Mouse (Mus musculus) Muller cell, postnatal 12 days (primary cell): ENCODE results near the gene Cers2.
"Not testable (repeated sequence)": the region's sequence is repeated elsewhere in the genome, so short reads cannot be mapped to it uniquely, and the experiment has no call there.

Experiments used
- DNase-seq: peaks from one replicate; pipeline ENCODE4 v3.0.0-alpha.2; 2015; ENCODE audit errors: inconsistent ontology term

The Cers2 gene

DNA sequence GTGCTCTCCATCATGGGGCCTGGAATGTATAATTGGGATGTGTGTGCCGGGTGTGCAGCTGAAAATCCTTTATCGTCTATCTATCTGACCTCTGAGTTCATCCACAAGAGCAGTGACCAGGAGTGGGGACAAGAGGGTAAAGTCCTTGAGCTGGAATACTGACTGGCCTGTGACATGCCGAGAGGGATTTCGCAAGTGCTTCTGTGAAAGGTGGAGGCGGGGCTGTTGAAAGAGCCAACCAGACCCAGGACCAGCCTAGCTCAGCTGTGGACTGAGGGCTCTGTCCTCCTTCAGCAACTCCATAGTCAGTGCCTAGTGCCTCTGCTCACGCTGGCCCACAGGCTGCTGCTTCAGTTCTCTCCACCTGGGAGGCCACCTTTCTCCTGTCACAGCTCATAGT, 4.0 kb downstream of the Cers2 start:
- peak; percentile 61 for DNase-seq

DNA sequence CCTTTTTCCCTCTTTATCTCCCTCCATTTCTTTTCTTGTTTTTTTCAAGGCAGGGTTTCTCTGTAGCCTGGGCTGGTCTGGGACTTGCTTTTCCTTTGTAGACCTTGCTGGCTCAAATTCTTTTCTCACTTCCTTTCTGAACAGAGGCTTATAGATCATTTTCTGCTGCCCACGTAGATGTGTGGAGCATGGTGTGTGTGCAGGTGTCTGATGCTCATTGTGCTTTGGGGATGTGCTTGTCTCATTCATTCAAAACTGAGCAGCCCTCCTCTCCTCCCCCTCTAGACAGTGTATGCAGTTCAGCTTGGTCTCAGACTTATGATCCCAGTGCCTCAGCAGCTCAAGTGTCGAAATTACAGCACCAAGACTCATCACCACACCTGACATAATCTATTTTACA, 4.5 kb downstream of the Cers2 start:
- no peak for DNase-seq

DNA sequence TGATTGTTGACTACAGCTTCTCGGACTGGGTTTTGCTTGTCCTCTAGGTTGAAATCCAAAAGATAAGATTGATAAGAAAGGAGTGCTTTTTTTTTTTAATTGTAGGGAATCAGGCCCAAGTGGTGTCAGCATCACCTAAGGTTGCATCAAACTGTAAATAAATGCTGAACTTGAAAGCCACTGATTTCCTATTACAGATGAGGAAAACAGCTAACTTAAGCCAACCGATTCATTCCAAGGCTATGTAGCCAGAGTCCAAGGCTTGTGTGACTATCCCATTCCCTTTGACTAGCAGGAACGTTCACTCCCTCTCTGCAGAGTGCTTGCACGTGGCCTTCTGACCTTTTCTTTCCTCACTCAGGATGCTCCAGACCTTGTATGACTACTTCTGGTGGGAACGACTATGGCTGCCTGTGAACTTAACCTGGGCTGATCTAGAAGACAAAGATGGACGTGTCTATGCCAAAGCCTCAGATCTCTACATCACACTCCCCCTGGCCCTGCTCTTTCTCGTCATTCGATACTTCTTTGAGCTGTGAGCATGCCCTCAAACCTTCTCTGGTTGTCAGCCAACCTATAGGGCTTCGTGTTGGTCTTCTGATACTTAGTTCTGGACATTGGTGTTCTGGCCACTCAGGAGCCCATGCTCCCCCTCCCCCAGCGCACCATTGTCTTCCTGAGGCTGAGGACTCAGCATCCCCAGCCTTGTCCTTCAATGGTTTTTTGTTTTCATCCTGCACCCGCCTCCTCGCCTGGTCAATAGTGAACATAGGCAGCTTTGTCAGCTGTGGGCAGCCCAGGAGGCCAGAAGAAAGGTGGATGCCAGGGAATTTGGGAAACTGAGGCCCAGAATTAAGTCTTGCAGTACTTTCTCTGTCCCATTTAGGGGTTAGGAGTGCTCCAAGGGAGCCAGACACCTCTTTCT, 5.4 kb downstream of the Cers2 start:
- no peak for DNase-seq

DNA sequence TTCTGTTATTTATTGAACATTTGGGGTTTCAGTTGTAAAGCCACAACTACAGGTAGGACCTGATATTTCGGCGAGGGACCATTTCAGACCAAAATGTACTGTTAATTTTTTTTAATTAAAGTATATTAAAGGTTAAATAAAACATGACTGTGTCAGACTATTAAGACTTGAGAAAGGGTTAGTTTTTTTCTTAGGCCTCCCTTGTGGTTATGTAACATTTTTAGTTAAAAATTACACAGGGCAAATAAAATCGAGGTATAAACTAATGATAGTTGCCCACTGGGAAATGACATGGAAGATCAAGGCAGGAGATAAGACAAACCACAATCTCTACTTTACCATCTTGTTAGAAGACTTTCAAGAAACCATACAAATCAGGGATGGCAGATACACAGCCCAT, 8.8 kb downstream of the Cers2 start:
- DNase-seq, result no peak

DNA sequence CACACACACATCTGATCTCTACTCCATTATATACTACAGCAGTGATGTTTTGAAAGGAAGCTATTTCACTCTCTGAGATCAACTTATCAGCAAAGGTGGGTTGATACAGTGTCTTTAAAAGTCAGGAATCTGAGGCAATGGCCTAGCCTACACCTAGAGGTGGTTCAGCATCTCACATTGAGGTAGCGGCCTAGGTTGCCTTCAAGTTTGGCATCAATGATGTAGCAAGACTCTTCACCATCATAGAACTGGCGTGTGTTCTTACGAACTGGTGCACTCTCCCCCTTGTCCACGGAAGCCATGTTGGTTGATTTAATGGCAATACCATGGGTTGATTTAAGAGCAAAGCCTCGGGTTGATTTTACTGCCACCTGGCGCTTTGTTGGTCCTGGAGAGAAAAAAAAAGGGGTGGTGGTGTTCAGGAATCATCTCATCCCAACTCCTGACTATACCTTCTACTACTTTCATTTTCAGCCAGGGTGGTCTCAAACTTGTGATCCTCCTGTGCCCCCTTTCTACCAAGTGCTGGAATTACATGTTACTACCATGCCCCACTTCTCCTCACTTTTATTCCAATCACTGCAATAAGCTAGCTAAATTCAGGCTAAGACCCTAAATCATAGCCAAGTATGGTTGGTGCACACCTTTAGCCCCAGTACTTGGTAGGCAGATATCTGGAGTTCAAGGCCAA, 10.0 kb downstream of the Cers2 start:
- no peak for DNase-seq

DNA sequence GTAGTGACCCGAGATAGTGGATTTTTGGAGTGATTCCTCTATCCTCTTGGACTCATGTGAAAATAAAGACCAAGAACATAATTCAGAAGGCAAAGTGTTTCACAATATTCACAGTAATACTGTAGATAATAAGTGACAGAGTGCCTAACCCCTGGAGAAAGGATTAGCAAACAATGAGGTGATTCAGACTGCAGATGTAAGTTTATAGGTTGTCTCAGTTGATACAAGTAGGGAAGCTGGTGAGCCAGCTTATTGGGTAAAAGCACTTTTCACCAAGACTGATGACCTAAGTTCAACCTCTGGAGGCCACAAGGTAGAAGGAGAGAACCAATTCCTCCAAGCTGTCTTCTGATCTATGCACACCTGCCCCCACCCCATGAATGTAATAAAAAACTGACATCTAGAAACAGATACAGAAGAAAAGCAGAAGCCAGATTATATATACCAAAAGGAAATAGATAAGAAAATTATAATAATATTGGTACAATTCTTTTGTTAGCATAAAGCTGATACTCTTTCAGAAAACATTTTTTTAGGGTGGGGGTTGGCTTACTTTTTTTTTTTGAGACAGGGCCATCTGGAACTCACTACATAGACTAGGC, 14.3 kb downstream of the Cers2 start:
- DNase-seq, result no peak

DNA sequence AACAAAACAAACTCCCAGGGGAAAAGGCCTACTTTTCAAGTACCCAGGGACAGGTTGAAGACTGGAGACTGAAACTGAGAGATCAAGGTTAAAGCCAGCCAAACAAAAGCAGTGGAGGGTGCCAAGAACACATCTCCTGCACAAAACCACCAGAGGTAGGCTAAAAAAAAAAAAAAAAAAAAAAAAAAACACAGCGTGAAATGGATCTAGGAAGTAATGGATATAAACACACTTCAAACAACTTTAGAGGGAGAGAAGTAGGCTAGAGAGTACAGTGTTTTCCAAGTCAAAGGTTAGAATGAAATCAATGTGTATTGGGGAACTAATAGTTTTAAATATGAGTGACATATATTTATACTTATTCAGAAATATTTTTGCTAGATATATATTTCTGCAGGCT, 16.9 kb downstream of the Cers2 start:
- no peak for DNase-seq

DNA sequence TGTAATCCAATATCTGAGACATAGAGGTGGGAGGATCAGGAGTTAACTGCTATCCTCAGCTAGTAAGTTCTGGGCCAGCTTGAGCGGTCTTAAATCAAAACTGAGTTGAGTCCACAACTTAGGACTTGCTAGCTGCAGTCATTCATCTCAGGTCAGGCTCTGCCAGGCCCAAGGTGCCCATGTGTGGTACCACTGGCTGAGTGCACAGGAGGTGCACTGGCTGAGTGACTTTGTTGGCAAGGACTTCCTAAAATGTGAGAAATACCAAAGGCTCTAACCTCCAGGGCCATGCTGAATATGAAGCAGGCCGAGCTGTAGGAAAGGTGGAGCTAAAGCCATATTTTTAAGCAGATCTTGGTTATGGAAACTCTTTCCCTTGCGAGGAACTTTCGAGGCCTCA, 22.8 kb downstream of the Cers2 start:
- DNase-seq, result no peak

DNA sequence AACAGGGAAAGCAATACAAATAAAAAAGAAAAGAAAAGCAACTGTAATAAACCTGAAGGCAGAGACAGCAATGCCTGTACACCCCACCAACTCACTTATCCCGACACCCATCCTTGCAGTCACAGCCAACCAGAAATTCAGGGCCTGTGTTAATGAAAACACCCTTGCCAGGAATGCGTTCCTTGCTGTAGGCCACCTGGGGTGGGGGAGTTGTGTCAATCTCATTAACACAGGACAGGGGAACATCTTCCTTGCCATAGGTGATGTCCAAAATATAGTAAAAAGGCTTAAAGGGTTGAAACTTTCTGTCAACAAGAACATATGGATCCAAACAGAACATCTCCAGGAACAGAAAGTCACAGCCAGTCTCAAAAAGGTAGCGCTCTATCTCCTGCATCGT, 23.7 kb downstream of the Cers2 start:
- DNase-seq, result no peak

DNA sequence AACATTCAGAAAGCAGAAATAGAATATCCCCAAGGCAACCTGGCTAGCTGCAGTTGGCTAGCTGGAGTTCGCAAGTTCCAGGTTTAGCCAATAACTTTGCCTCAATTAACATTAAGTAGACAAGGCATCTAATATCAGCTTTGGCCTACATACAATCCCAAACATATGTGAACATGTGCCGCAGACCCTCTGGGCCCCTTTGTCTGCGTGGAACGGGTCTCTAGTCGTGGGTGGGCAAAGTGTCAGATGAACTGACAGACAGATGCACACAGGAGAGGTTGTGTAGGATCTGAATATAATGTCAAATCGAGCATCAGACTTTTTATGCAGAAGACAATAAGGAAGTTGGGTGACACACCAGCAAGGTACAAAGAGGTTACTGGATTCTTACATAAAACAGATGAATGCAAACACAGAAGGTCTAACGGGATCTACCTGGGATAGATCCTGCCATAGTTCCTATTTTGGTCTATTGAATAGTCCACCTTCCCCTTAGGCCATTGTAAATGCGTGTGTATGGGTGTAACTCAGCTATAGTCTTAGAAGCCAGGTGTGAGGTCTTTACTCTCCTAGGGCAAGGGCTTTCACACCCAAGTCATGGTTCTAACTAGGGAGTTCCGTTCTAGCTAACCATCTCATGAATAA, 28.9 kb downstream of the Cers2 start:
- DNase-seq, result not testable (repeated sequence)

DNA sequence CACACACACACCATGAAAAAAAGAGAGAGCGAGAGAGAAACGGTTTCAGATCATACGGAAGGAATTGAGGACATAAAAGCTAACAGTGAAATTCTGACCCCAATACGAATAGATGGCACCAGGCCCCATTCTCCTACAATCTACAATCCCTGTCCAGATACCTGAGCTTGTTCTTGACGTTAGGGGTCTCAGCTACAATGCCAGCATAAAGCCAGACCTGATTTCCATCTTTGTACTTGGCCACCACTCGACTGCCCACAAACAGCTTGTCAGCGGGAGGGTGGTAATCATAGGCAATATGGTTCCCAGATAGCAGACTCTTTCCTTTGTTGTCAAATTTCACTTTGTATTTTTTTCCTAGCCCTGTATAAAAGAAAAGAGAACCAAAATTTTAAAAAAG, 31.9 kb downstream of the Cers2 start:
- DNase-seq, result no peak

DNA sequence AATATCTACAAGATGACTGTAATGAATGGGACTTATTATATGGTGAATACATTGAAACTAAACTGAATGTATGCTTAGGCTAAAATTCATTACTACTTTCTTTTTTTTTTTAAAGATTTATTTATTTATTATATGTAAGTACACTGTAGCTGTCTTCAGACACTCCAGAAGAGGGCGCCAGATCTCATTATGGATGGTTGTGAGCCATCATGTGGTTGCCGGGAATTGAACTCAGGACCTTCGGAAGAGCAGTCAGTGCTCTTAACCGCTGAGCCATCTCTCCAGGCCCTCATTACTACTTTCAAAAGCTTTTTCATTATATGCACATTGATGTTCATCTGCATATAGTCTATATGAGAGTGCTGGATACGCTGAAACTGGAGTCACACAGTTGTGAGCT, 33.8 kb downstream of the Cers2 start:
- DNase-seq, result not testable (repeated sequence)

DNA sequence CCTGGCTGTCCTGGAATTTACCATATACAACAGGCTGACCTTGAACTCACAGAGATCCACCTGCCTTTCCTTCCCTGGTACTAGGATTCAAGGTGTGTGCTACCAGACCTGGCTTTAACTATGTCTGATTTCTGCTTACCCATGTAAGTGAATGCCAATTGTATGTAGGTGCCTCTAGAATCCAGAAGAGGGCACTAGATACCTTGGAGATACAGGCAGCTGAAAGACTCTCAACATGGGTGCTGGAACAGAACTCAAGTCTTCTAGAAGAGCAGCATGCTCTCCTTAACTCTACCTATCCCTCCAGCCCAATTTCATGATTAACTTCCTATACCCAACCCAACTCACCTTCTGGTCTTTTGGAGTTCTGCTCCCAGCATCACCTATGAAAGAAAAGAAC, 34.9 kb downstream of the Cers2 start:
- peak; percentile 20 for DNase-seq

DNA sequence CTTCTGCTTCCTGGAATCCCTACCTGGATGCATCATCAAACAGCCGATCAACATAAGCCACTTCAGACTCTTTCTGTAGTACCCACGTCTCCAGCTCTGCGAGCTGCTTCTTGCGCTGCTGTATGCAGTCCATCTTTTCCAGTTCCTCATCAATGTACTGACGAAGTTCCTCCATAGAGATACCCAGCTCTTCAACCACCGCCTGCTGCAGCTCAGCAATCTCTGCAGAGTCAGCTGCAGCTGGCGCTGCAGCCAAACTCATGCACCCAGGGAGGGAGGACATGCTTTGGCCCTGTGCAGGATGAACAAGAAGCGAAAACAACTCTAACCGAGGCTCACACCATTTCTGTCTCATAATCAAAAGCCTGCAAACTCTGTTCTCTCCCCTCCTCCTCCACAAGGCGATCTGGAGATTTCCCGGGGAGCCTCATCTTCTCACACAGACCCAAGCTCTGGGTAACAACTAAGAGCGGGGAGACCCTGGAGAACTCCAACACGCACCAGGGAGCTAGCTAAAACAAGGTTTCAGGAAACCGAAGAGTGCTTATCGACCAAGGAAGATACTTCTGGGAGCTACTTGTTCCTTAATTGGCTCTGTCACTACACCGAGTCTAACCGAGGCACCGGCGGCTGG, 41.4 kb downstream of the Cers2 start:
- DNase-seq, result not testable (repeated sequence)

DNA sequence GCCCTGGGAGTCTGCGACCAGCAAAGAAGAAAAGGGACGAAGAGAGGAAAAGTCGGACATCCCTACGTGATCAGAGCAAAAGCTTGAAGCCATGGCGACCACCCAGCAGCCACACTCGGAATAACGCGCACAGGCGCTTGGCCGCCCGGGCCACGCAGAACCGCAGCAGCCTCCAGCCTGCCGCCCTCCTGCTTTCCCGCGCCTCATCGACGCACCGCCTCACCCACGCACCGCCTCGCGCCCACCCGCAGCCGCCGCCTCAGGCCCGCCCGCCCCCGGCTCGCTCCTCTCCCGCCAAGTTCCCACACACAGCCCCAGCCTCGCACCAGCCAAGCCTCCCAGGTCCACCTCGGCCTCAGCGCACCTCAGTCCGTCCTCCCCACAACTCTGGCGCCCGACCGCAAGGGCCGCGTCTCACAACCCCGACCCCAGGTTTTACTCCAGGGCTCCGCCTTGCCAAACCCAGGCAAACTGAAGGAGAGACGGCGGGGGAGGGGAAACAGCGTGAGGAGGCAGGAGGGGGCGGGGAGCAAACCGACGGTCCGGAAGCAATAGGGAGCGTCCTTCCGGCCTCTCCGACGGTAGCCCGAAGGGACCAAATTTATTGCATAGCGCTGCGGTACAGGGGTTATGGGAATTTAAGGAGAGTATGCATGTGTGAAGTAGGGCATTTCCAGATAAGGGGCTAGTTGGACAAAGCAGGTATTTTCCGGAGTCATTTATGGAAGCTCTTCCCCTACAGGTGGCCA, 42.3 kb downstream of the Cers2 start, which contains the start of gene Setdb1:
TSS of gene Setdb1 (minus strand) at position 502 of the 749 bp plus-strand sequence.
- peak; percentile 95 for DNase-seq

DNA sequence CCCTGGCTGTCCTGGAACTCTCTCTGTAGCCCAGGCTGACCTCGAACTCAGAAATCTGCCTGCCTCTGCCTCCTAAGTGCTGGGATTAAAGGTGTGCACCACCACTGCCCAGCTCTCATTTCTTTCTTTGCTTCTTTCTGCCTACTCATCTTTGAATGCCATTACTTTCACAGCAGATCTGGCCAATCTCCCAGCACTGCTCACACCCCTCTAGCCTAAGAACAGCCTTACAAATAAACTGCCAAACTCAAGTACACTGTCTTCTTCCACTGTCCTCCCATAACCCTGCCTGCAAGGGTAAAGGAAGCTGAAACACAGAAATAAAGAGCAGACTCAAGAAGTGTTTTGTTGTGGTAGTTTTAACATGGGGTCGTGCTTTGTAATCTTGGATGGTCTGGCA, 43.2 kb downstream of the Cers2 start:
- no peak for DNase-seq

DNA sequence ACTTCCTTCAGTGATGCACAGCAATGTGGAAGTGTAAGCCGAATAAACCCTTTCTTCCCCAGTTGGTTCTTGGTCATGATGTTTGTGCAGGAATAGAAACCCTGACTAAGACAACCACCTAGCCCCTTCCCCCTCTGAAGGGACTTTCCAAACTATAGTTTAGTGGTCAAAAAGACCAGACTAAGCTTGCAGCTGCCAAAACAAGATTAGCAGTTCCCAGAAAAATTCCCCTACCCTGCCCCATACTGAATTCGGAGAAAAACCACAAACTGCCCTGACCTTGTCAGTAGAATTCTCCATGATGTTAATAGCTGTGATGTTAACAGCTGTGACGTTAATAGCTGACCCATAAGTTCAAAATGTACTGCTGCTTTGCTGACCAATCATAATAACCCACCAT, 45.7 kb downstream of the Cers2 start:
- not testable (repeated sequence) for DNase-seq

DNA sequence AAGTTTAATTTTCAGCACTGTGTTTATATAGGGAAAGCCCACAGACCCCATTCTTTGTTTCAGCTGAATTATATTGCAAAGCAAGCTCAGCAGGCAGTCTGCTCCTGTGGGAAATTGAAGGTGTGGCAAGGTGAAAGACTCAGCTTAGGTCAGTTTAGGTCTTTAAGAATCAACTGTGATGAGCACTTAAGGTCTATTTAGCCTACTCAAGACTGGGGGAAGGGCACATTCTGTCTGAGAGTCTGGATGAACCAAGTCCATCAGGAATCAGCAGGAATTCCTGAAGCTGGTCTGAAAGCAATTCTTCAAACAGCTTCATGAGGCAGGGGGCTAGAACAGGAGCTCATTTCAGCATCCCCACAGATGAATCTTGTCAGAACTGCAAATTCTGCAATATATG, 55.5 kb downstream of the Cers2 start:
- no peak for DNase-seq
